Mouse (Mus musculus): Measurements from ENCODE around the gene Cyp1a1. TPM values are rescaled to one million over a fixed set of nuclear protein-coding genes. Genes with fewer than 3 reads are reported as not detected.

The Cyp1a1 gene
- polyA plus RNA-seq, 1 experiment from 2014 or later: 0.05 TPM

- no peaks in the 10 kb centered on the region for H3K27me3 ChIP-seq (ENCODE audit: control insufficient read depth, insufficient read depth, low read length)
- no peaks in the 10 kb centered on the region for H3K36me3 ChIP-seq (ENCODE audit: control insufficient read depth, insufficient read depth, low read length)
- no peak overlapping the region for H3K9ac ChIP-seq (ENCODE audit: low read length)
- no peak for ATAC-seq (ENCODE audit: insufficient read depth, low FRiP score)
- H3K27ac ChIP-seq (ENCODE audit: low read length): no peak overlapping the region
- H3K9me3 ChIP-seq (replicated peaks; ENCODE audit: control insufficient read depth, low read length): no peaks in the 10 kb centered on the region
- H3K4me1 ChIP-seq (ENCODE audit: control insufficient read depth, insufficient read depth, low read length): no peaks in the 10 kb centered on the region
- no peak overlapping the region for H3K4me2 ChIP-seq (ENCODE audit: low read depth, low read length)
- WGBS: 44% methylated on average over 7 of the region's 7 CpGs
- H3K4me3 ChIP-seq (replicated peaks; ENCODE audit: low read length): no peak overlapping the region
These were observed 23.1 kb upstream of the Cyp1a1 start for GRCm38 (mm10) chr9:57664616-57665015.

- Histone ChIP-seq H3K27ac (ENCODE audit: low read length) (no peak overlapping the region), H3K27me3 (ENCODE audit: control insufficient read depth, insufficient read depth, low read length) (no peaks in the 10 kb centered on the region), H3K4me3 (replicated peaks; ENCODE audit: low read length) (no peak overlapping the region), H3K36me3 (ENCODE audit: control insufficient read depth, insufficient read depth, low read length) (no peaks in the 10 kb centered on the region), H3K9ac (ENCODE audit: low read length) (no peak overlapping the region), H3K9me3 (replicated peaks; ENCODE audit: control insufficient read depth, low read length) (no peaks in the 10 kb centered on the region), H3K4me2 (ENCODE audit: low read depth, low read length) (no peak overlapping the region), H3K4me1 (ENCODE audit: control insufficient read depth, insufficient read depth, low read length) (no peaks in the 10 kb centered on the region)
- no peak for ATAC-seq (ENCODE audit: insufficient read depth, low FRiP score)
- WGBS: 70% methylated on average over 8 of the region's 8 CpGs
These were observed 21.2 kb upstream of the Cyp1a1 start for GRCm38 (mm10) chr9:57666536-57666935.

GRCm38 (mm10) chr9:57667136-57667535 is 20.6 kb upstream of the Cyp1a1 start:
- WGBS: 61% methylated on average over 3 of the region's 3 CpGs
- no peaks in the 10 kb centered on the region for H3K27me3 ChIP-seq (ENCODE audit: control insufficient read depth, insufficient read depth, low read length)

GRCm38 (mm10) chr9:57667817-57668216 is 19.9 kb upstream of the Cyp1a1 start:
- WGBS: 62% methylated on average over 11 of the region's 11 CpGs
- Histone ChIP-seq H3K27me3 (ENCODE audit: control insufficient read depth, insufficient read depth, low read length) (no peaks in the 10 kb centered on the region), H3K9me3 (replicated peaks; ENCODE audit: control insufficient read depth, low read length) (no peaks in the 10 kb centered on the region), H3K36me3 (ENCODE audit: control insufficient read depth, insufficient read depth, low read length) (no peaks in the 10 kb centered on the region), H3K4me1 (ENCODE audit: control insufficient read depth, insufficient read depth, low read length) (no peaks in the 10 kb centered on the region), H3K4me3 (replicated peaks; ENCODE audit: low read length) (no peak overlapping the region), H3K27ac (ENCODE audit: low read length) (no peak overlapping the region), H3K4me2 (ENCODE audit: low read depth, low read length) (no peak overlapping the region), H3K9ac (ENCODE audit: low read length) (no peak overlapping the region)
- no peak for ATAC-seq (ENCODE audit: insufficient read depth, low FRiP score)

More at GRCm38 (mm10) chr9:57667136-57667535, 20.6 kb upstream of the Cyp1a1 start:
- H3K9me3 ChIP-seq (replicated peaks; ENCODE audit: control insufficient read depth, low read length): no peaks in the 10 kb centered on the region
- ATAC-seq (ENCODE audit: insufficient read depth, low FRiP score): no peak
- no peaks in the 10 kb centered on the region for H3K36me3 ChIP-seq (ENCODE audit: control insufficient read depth, insufficient read depth, low read length)
- no peak overlapping the region for H3K9ac ChIP-seq (ENCODE audit: low read length)
- no peak overlapping the region for H3K4me3 ChIP-seq (replicated peaks; ENCODE audit: low read length)
- no peaks in the 10 kb centered on the region for H3K4me1 ChIP-seq (ENCODE audit: control insufficient read depth, insufficient read depth, low read length)
- no peak overlapping the region for H3K4me2 ChIP-seq (ENCODE audit: low read depth, low read length)
- no peak overlapping the region for H3K27ac ChIP-seq (ENCODE audit: low read length)

GRCm38 (mm10) chr9:57668277-57668676 is 19.5 kb upstream of the Cyp1a1 start:
- WGBS: 18% methylated on average over 1 of the region's 1 CpGs
- no peaks in the 10 kb centered on the region for H3K36me3 ChIP-seq (ENCODE audit: control insufficient read depth, insufficient read depth, low read length)
- H3K9ac ChIP-seq (ENCODE audit: low read length): no peak overlapping the region
- H3K4me2 ChIP-seq (ENCODE audit: low read depth, low read length): no peak overlapping the region
- no peak overlapping the region for H3K4me3 ChIP-seq (replicated peaks; ENCODE audit: low read length)
- no peaks in the 10 kb centered on the region for H3K27me3 ChIP-seq (ENCODE audit: control insufficient read depth, insufficient read depth, low read length)
- ATAC-seq (ENCODE audit: insufficient read depth, low FRiP score): no peak
- H3K4me1 ChIP-seq (ENCODE audit: control insufficient read depth, insufficient read depth, low read length): no peaks in the 10 kb centered on the region
- H3K9me3 ChIP-seq (replicated peaks; ENCODE audit: control insufficient read depth, low read length): no peaks in the 10 kb centered on the region
- H3K27ac ChIP-seq (ENCODE audit: low read length): no peak overlapping the region

GRCm38 (mm10) chr9:57669566-57669965 is 18.2 kb upstream of the Cyp1a1 start:
- Histone ChIP-seq H3K4me1 (ENCODE audit: control insufficient read depth, insufficient read depth, low read length) (no peaks in the 10 kb centered on the region), H3K36me3 (ENCODE audit: control insufficient read depth, insufficient read depth, low read length) (no peaks in the 10 kb centered on the region), H3K4me2 (ENCODE audit: low read depth, low read length) (no peak overlapping the region), H3K27ac (ENCODE audit: low read length) (no peak overlapping the region), H3K4me3 (replicated peaks; ENCODE audit: low read length) (no peak overlapping the region), H3K27me3 (ENCODE audit: control insufficient read depth, insufficient read depth, low read length) (no peaks in the 10 kb centered on the region), H3K9ac (ENCODE audit: low read length) (no peak overlapping the region), H3K9me3 (replicated peaks; ENCODE audit: control insufficient read depth, low read length) (no peaks in the 10 kb centered on the region)
- 80% methylated on average over 3 of the region's 3 CpGs for WGBS
- ATAC-seq (ENCODE audit: insufficient read depth, low FRiP score): no peak

GRCm38 (mm10) chr9:57671037-57671436 is 16.7 kb upstream of the Cyp1a1 start:
- no peak overlapping the region for H3K4me2 ChIP-seq (ENCODE audit: low read depth, low read length)
- H3K27me3 ChIP-seq (ENCODE audit: control insufficient read depth, insufficient read depth, low read length): no peaks in the 10 kb centered on the region
- no peaks in the 10 kb centered on the region for H3K4me1 ChIP-seq (ENCODE audit: control insufficient read depth, insufficient read depth, low read length)
- no peak overlapping the region for H3K9ac ChIP-seq (ENCODE audit: low read length)
- ATAC-seq (ENCODE audit: insufficient read depth, low FRiP score): no peak
- H3K36me3 ChIP-seq (ENCODE audit: control insufficient read depth, insufficient read depth, low read length): no peaks in the 10 kb centered on the region
- H3K9me3 ChIP-seq (replicated peaks; ENCODE audit: control insufficient read depth, low read length): no peaks in the 10 kb centered on the region
- H3K27ac ChIP-seq (ENCODE audit: low read length): no peak overlapping the region
- no peak overlapping the region for H3K4me3 ChIP-seq (replicated peaks; ENCODE audit: low read length)
- WGBS: 90% methylated on average over 4 of the region's 4 CpGs

- no peaks in the 10 kb centered on the region for H3K27me3 ChIP-seq (ENCODE audit: control insufficient read depth, insufficient read depth, low read length)
- H3K36me3 ChIP-seq (ENCODE audit: control insufficient read depth, insufficient read depth, low read length): no peaks in the 10 kb centered on the region
- ATAC-seq (ENCODE audit: insufficient read depth, low FRiP score): no peak
- no peak overlapping the region for H3K4me2 ChIP-seq (ENCODE audit: low read depth, low read length)
- H3K9me3 ChIP-seq (replicated peaks; ENCODE audit: control insufficient read depth, low read length): no peaks in the 10 kb centered on the region
- WGBS: 73% methylated on average over 5 of the region's 5 CpGs
- H3K9ac ChIP-seq (ENCODE audit: low read length): no peak overlapping the region
- H3K4me3 ChIP-seq (replicated peaks; ENCODE audit: low read length): no peak overlapping the region
- H3K27ac ChIP-seq (ENCODE audit: low read length): no peak overlapping the region
- H3K4me1 ChIP-seq (ENCODE audit: control insufficient read depth, insufficient read depth, low read length): no peaks in the 10 kb centered on the region
These were observed 16.2 kb upstream of the Cyp1a1 start for GRCm38 (mm10) chr9:57671500-57671899.

- Histone ChIP-seq H3K9ac (ENCODE audit: low read length) (no peak overlapping the region), H3K4me3 (replicated peaks; ENCODE audit: low read length) (no peak overlapping the region), H3K27ac (ENCODE audit: low read length) (no peak overlapping the region), H3K27me3 (ENCODE audit: control insufficient read depth, insufficient read depth, low read length) (no peaks in the 10 kb centered on the region), H3K4me2 (ENCODE audit: low read depth, low read length) (no peak overlapping the region), H3K36me3 (ENCODE audit: control insufficient read depth, insufficient read depth, low read length) (no peaks in the 10 kb centered on the region), H3K9me3 (replicated peaks; ENCODE audit: control insufficient read depth, low read length) (no peaks in the 10 kb centered on the region), H3K4me1 (ENCODE audit: control insufficient read depth, insufficient read depth, low read length) (no peaks in the 10 kb centered on the region)
- no peak for ATAC-seq (ENCODE audit: insufficient read depth, low FRiP score)
- 76% methylated on average over 10 of the region's 10 CpGs for WGBS
These were observed 6.3 kb upstream of the Cyp1a1 start for GRCm38 (mm10) chr9:57681411-57681810.

- no peak for ATAC-seq (ENCODE audit: insufficient read depth, low FRiP score)
- no peaks in the 10 kb centered on the region for H3K9me3 ChIP-seq (replicated peaks; ENCODE audit: control insufficient read depth, low read length)
- no peaks in the 10 kb centered on the region for H3K4me1 ChIP-seq (ENCODE audit: control insufficient read depth, insufficient read depth, low read length)
- H3K27me3 ChIP-seq (ENCODE audit: control insufficient read depth, insufficient read depth, low read length): no peaks in the 10 kb centered on the region
- no peaks in the 10 kb centered on the region for H3K36me3 ChIP-seq (ENCODE audit: control insufficient read depth, insufficient read depth, low read length)
- H3K4me2 ChIP-seq (ENCODE audit: low read depth, low read length): no peak within 1 kb of the TSS
- H3K4me3 ChIP-seq (replicated peaks; ENCODE audit: low read length): no peak within 1 kb of the TSS
- no peak within 1 kb of the TSS for H3K9ac ChIP-seq (ENCODE audit: low read length)
- WGBS: 72% methylated on average over 5 of the region's 5 CpGs
- H3K27ac ChIP-seq (ENCODE audit: low read length): no peak within 1 kb of the TSS
These were observed 4.2 kb upstream of the Cyp1a1 start, which contains the start of gene Cyp1a2 for GRCm38 (mm10) chr9:57683520-57683919. Gene Cyp1a2, minus strand, starts transcription at chr9:57683703.
